Mouse (Mus musculus) kidney, embryonic 16.5 days (tissue): Measurements from ENCODE around the gene F12. TPM values are rescaled to one million over a fixed set of nuclear protein-coding genes. Genes with fewer than 3 reads are reported as not detected.

Source experiments
- microRNA-seq: library from miRNA; unstranded; fragments of <30 nt; microRNA quantifications from one replicate; pipeline ENCODE4, GENCODE M21; 2016
- polyA plus RNA-seq: library from polyadenylated mRNA; unstranded; fragments of >200 nt; fragmentation: Nextera tagmentation; extraction: Ambion mirVana; gene quantifications from 2 replicates; pipeline ENCODE4 v1.2.1, GENCODE M21; 2015

The F12 gene
- polyA plus RNA-seq, 1 experiment from 2014 or later: 0.79 TPM

Small RNAs within 50 kb of the gene (microRNA-seq; reads per million reads assigned to microRNA genes)
- not detected for gene Mir6943

Other genes starting within 250 kb of the F12 start
- gene Nsd1, start 217.0 kb downstream of the F12 start, polyA plus RNA-seq: 49.6 and 58.6 TPM in 2 replicates
- gene Prelid1, start 106.3 kb downstream of the F12 start, polyA plus RNA-seq: 511 and 518 TPM in 2 replicates
- 91.5 and 95.5 TPM in 2 replicates for gene Rab24, start 104.8 kb downstream of the F12 start, polyA plus RNA-seq
- 33.5 and 37.6 TPM in 2 replicates for gene Mxd3, start 97.0 kb downstream of the F12 start, polyA plus RNA-seq
- 127 and 131 TPM in 2 replicates for gene Lman2, start 64.0 kb downstream of the F12 start, polyA plus RNA-seq
- 1.1 and 1.3 TPM in 2 replicates for gene Rgs14, start 57.1 kb downstream of the F12 start, polyA plus RNA-seq
- 366 and 385 TPM in 2 replicates for gene Slc34a1, start 28.6 kb downstream of the F12 start, polyA plus RNA-seq
- 0.46 TPM in 1 of 2 replicates, not detected in the other for gene Pfn3, start 11.6 kb downstream of the F12 start, polyA plus RNA-seq
- gene Grk6, start 18.3 kb upstream of the F12 start, polyA plus RNA-seq: 17.4 and 25.6 TPM in 2 replicates
- gene Prr7, start 37.5 kb upstream of the F12 start, polyA plus RNA-seq: 0.37 and 0.59 TPM in 2 replicates
- 177 and 194 TPM in 2 replicates for gene Dbn1, start 61.3 kb upstream of the F12 start, polyA plus RNA-seq
- gene Pdlim7, start 86.9 kb upstream of the F12 start, polyA plus RNA-seq: 162 and 169 TPM in 2 replicates
- 2.5 TPM in 2 replicates for gene Dok3, start 102.5 kb upstream of the F12 start, polyA plus RNA-seq
- 89.1 and 91.6 TPM in 2 replicates for gene Ddx41, start 109.9 kb upstream of the F12 start, polyA plus RNA-seq
- gene Fam193b, start 144.3 kb upstream of the F12 start, polyA plus RNA-seq: 40.2 and 41.2 TPM in 2 replicates
- 175 and 177 TPM in 2 replicates for gene Tmed9, start 146.9 kb upstream of the F12 start, polyA plus RNA-seq
- gene B4galt7, start 173.1 kb upstream of the F12 start, polyA plus RNA-seq: 20.0 and 26.3 TPM in 2 replicates
- 54.5 and 60.7 TPM in 2 replicates for gene Caml, start 196.2 kb upstream of the F12 start, polyA plus RNA-seq
- 37.5 and 39.7 TPM in 2 replicates for gene Ddx46, start 208.2 kb upstream of the F12 start, polyA plus RNA-seq